Mouse (Mus musculus) CH12.LX (cell line): ENCODE measurements around the gene Creb5.

Experiments
- CHD1 ChIP-seq: IDR thresholded peaks from 2 replicates; pipeline ENCODE4 v1.6.1; 2012; ENCODE audit warnings: low read depth, low read length, improper control_type of control experiment, inconsistent platforms
- CHD2 ChIP-seq: IDR thresholded peaks from 2 replicates; pipeline ENCODE4 v1.6.1; 2011; ENCODE audit warnings: low read length, improper control_type of control experiment
- CTCF ChIP-seq, 2 experiments: IDR thresholded peaks in 1 of 2; conservative IDR thresholded peaks in 1 of 2; 2 replicates each; pipeline ENCODE4 v1.5.1; 2011 to 2012; ENCODE audit warnings: low read depth in 2 of 2, low read length in 2 of 2, improper control_type of control experiment in 1 of 2, inconsistent platforms in 1 of 2, mild to moderate bottlenecking in 1 of 2, moderate library complexity in 1 of 2
- EP300 ChIP-seq: IDR thresholded peaks from 2 replicates; pipeline ENCODE4 v1.6.1; 2011; ENCODE audit warnings: low read length, improper control_type of control experiment
- HCFC1 ChIP-seq: IDR thresholded peaks from 2 replicates; pipeline ENCODE4 v1.6.1; 2012; ENCODE audit warnings: low read depth, mild to moderate bottlenecking, inconsistent platforms, low read length, improper control_type of control experiment
- JUND ChIP-seq: conservative IDR thresholded peaks from 2 replicates; pipeline ENCODE4 v1.6.1; 2011; ENCODE audit warnings: low read depth, low read length, improper control_type of control experiment
- KAT2A ChIP-seq: IDR thresholded peaks from 2 replicates; pipeline ENCODE4 v1.6.1; 2012; ENCODE audit warnings: low read length, improper control_type of control experiment, inconsistent platforms; ENCODE audit not compliant: insufficient replicate concordance
- MAX ChIP-seq: IDR thresholded peaks from 2 replicates; pipeline ENCODE4 v1.6.1; 2011; ENCODE audit warnings: low read length, improper control_type of control experiment
- NELFE ChIP-seq: IDR thresholded peaks from 2 replicates; pipeline ENCODE4 v1.6.1; 2011; ENCODE audit warnings: low read depth, low read length, improper control_type of control experiment
- NRF1 ChIP-seq: IDR thresholded peaks from 2 replicates; pipeline ENCODE4 v1.6.1; 2014; ENCODE audit warnings: low read depth, mild to moderate bottlenecking, inconsistent platforms, low read length, improper control_type of control experiment, moderate library complexity
- POLR2A ChIP-seq: IDR thresholded peaks from 2 replicates; pipeline ENCODE4 v1.6.1; 2011; ENCODE audit warnings: low read depth, mild to moderate bottlenecking, improper control_type of control experiment, low read length
- USF1 ChIP-seq: IDR thresholded peaks from 2 replicates; pipeline ENCODE4 v1.6.1; 2014; ENCODE audit warnings: low read depth, mild to moderate bottlenecking, inconsistent platforms, low read length, improper control_type of control experiment
- ZC3H11A ChIP-seq: IDR thresholded peaks from 2 replicates; pipeline ENCODE4 v1.6.1; 2012; ENCODE audit warnings: low read depth, mild to moderate bottlenecking, inconsistent platforms, low read length, improper control_type of control experiment

DNA sequence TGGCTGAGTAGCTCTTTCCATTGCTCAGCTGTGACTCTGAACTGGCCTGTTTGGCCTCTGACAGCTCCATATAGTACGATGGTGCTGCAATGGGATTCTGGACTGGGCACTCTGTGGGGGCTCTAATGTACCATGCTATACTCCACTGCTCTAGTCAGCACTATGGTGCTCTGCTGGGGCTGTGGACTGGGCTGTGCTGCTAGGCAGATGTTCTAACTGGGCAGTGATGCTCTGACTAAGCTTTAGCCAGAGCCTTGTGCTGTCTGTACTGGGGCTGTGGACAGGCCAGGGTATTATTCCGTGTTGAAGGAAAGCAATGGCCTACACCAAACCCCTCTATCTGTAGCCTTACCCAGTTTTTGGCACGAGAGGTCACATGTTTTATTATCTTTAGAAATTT is 316.0 kb downstream of the Creb5 start:
- TF ChIP-seq CTCF (conservative IDR thresholded peaks at IDR 0.05 in 1 of 2, IDR thresholded peaks at IDR 0.05 in 1 of 2; ENCODE audit: low read depth in 2 of 2, low read length in 2 of 2): no peak
- no peak for TF ChIP-seq JUND
- no peak for TF ChIP-seq POLR2A
- no peak for TF ChIP-seq MAX
- no peak for TF ChIP-seq NRF1
- TF ChIP-seq NELFE: no peak
- TF ChIP-seq CHD1: no peak
- no peak for TF ChIP-seq CHD2
- no peak for TF ChIP-seq HCFC1
- TF ChIP-seq EP300: no peak
- TF ChIP-seq USF1: no peak
- TF ChIP-seq KAT2A: no peak
- TF ChIP-seq ZC3H11A: no peak
